Mouse (Mus musculus): ENCODE measurements around the gene Znhit6. TPM values are rescaled to one million over a fixed set of nuclear protein-coding genes. Genes with fewer than 3 reads are reported as not detected.
A peak's percentile ranks its signal among the peaks of the same experiment; 100 is the strongest.

Gene Znhit6
- polyA plus RNA-seq, 1 experiment = 65.7 TPM

DNA sequence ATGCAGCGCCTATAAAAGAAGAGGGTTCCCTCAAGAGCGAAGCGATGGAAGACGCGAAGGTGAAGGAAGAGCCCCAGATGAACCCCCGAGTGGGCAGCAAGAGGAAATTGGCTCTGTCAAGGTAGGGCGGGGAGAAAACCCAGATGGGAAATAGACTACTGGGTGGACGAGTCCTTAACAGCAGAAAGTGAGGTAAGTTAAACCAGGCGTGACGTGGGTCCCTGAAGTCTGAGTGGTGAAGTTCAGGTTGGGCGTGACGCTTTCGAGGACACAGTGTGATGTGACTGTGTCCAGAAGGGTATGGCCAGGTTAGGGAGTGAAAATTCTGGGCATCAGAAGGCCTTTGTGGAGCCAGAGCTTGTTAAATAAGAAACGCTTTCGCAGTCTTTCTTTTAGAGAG, 871 bp downstream of the Znhit6 start:
- Histone ChIP-seq H3K9ac (ENCODE audit: low read depth, poor library complexity, severe bottlenecking) (peak overlapping the region; percentile 53), H3K36me3 (ENCODE audit: control insufficient read depth, insufficient read depth, low read length, poor library complexity, severe bottlenecking) (peaks cover 17% of the 10 kb centered on the region), H3K27ac (ENCODE audit: insufficient read depth, low read length) (no peak overlapping the region), H3K4me1 (ENCODE audit: control insufficient read depth, insufficient read depth, low read length) (no peaks in the 10 kb centered on the region), H3K27me3 (ENCODE audit: control insufficient read depth, insufficient read depth, low read length, poor library complexity, severe bottlenecking) (no peaks in the 10 kb centered on the region), H3K4me3 (ENCODE audit: low read depth, low read length) (peak overlapping the region; percentile 89), H3K9me3 (replicated peaks; ENCODE audit: control insufficient read depth, insufficient read depth, low read length, poor library complexity, severe bottlenecking) (no peaks in the 10 kb centered on the region)
- TF ChIP-seq EP300 (IDR thresholded peaks at IDR 0.05; ENCODE audit: insufficient read depth, low read depth, low read length) = no peak
- TF ChIP-seq CTCF (IDR thresholded peaks at IDR 0.05; ENCODE audit: low read depth, low read length) = no peak
- TF ChIP-seq POLR2A (IDR thresholded peaks at IDR 0.05; ENCODE audit: insufficient read depth, low read length) = no peak

- no peak overlapping the region for H3K4me3 ChIP-seq (ENCODE audit: low read depth, low read length)
- no peaks in the 10 kb centered on the region for H3K9me3 ChIP-seq (replicated peaks; ENCODE audit: control insufficient read depth, insufficient read depth, low read length, poor library complexity, severe bottlenecking)
- no peak overlapping the region for H3K9ac ChIP-seq (ENCODE audit: low read depth, poor library complexity, severe bottlenecking)
- peaks cover 53% of the 10 kb centered on the region for H3K36me3 ChIP-seq (ENCODE audit: control insufficient read depth, insufficient read depth, low read length, poor library complexity, severe bottlenecking)
- H3K27ac ChIP-seq (ENCODE audit: insufficient read depth, low read length) = no peak overlapping the region
- TF ChIP-seq EP300 (IDR thresholded peaks at IDR 0.05; ENCODE audit: insufficient read depth, low read depth, low read length) (no peak), CTCF (IDR thresholded peaks at IDR 0.05; ENCODE audit: low read depth, low read length) (no peak), POLR2A (IDR thresholded peaks at IDR 0.05; ENCODE audit: insufficient read depth, low read length) (no peak)
- no peaks in the 10 kb centered on the region for H3K4me1 ChIP-seq (ENCODE audit: control insufficient read depth, insufficient read depth, low read length)
- no peaks in the 10 kb centered on the region for H3K27me3 ChIP-seq (ENCODE audit: control insufficient read depth, insufficient read depth, low read length, poor library complexity, severe bottlenecking)
Measured at GRCm38 (mm10) chr3:145583043-145583442, 7.0 kb downstream of the Znhit6 start.

GRCm38 (mm10) chr3:145583522-145584200, 7.7 kb downstream of the Znhit6 start:
- peaks cover 50% of the 10 kb centered on the region for H3K36me3 ChIP-seq (ENCODE audit: control insufficient read depth, insufficient read depth, low read length, poor library complexity, severe bottlenecking)
- no peak for TF ChIP-seq POLR2A (IDR thresholded peaks at IDR 0.05; ENCODE audit: insufficient read depth, low read length)
- TF ChIP-seq CTCF (IDR thresholded peaks at IDR 0.05; ENCODE audit: low read depth, low read length) = no peak
- TF ChIP-seq EP300 (IDR thresholded peaks at IDR 0.05; ENCODE audit: insufficient read depth, low read depth, low read length) = no peak

DNA sequence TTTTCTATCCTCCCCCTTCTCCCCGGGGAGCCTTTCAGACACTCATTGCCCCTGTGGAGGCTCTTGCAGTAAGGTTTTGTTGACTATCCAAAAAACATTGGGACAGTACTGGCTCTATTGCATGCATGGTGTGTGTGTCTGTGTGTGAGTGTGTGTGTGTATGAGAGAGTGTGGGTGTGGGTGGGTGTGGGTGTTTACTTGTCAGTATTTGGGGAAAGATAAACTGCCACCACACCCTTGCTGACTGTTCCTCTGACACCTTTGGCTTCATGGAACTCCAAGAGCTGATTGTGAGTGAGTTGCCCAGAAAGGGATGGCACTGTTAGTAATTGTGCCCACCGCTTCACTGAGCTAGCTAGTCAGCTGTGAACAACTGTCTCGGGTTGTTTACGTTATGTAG, 14.6 kb downstream of the Znhit6 start:
- Histone ChIP-seq H3K9me3 (replicated peaks; ENCODE audit: control insufficient read depth, insufficient read depth, low read length, poor library complexity, severe bottlenecking) (no peaks in the 10 kb centered on the region), H3K9ac (ENCODE audit: low read depth, poor library complexity, severe bottlenecking) (no peak overlapping the region), H3K4me3 (ENCODE audit: low read depth, low read length) (no peak overlapping the region), H3K4me1 (ENCODE audit: control insufficient read depth, insufficient read depth, low read length) (no peaks in the 10 kb centered on the region), H3K27me3 (ENCODE audit: control insufficient read depth, insufficient read depth, low read length, poor library complexity, severe bottlenecking) (no peaks in the 10 kb centered on the region), H3K27ac (ENCODE audit: insufficient read depth, low read length) (no peak overlapping the region), H3K36me3 (ENCODE audit: control insufficient read depth, insufficient read depth, low read length, poor library complexity, severe bottlenecking) (peaks cover 36% of the 10 kb centered on the region)
- TF ChIP-seq CTCF (IDR thresholded peaks at IDR 0.05; ENCODE audit: low read depth, low read length) (no peak), POLR2A (IDR thresholded peaks at IDR 0.05; ENCODE audit: insufficient read depth, low read length) (no peak), EP300 (IDR thresholded peaks at IDR 0.05; ENCODE audit: insufficient read depth, low read depth, low read length) (no peak)

More at GRCm38 (mm10) chr3:145583522-145584200, 7.7 kb downstream of the Znhit6 start:
- no peak overlapping the region for H3K4me3 ChIP-seq (ENCODE audit: low read depth, low read length)
- no peaks in the 10 kb centered on the region for H3K9me3 ChIP-seq (replicated peaks; ENCODE audit: control insufficient read depth, insufficient read depth, low read length, poor library complexity, severe bottlenecking)
- H3K27me3 ChIP-seq (ENCODE audit: control insufficient read depth, insufficient read depth, low read length, poor library complexity, severe bottlenecking) = no peaks in the 10 kb centered on the region
- H3K4me1 ChIP-seq (ENCODE audit: control insufficient read depth, insufficient read depth, low read length) = no peaks in the 10 kb centered on the region
- H3K27ac ChIP-seq (ENCODE audit: insufficient read depth, low read length) = no peak overlapping the region
- H3K9ac ChIP-seq (ENCODE audit: low read depth, poor library complexity, severe bottlenecking) = no peak overlapping the region

DNA sequence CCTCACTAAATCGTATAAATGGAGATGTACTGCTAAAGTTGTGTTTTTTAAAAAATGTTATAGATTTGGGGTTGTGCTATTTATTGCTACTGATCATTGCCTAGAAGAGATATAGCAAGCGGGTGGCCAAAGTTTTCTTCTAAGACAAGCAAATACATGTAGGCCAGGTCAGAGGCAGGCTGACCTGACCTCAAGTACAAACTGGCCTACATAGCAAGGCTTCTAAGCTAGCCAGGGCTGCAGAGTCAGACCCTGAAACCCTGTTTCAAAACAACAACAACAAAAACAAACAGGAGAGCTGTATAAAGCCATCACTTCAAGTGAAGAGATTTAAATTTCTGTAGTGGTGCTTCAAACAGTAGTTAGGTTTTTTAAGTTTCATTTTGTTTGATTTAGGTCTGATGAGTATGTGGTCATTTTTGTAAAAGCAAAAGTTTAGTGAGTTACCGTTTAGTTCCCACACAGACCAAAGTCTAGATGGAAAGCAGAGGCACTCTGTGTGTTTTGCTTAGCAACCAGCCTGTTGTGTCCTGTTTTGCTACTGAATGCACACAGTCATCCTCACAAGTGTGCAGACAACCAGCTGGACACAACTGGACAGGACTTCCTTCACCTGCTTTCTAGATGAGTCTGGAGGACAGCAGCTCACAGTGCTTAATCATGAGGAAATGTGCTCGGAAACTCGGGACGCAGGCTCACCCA, 16.0 kb downstream of the Znhit6 start:
- no peak for TF ChIP-seq EP300 (IDR thresholded peaks at IDR 0.05; ENCODE audit: insufficient read depth, low read depth, low read length)
- no peak for TF ChIP-seq CTCF (IDR thresholded peaks at IDR 0.05; ENCODE audit: low read depth, low read length)
- no peak for TF ChIP-seq POLR2A (IDR thresholded peaks at IDR 0.05; ENCODE audit: insufficient read depth, low read length)
- peaks cover 30% of the 10 kb centered on the region for H3K36me3 ChIP-seq (ENCODE audit: control insufficient read depth, insufficient read depth, low read length, poor library complexity, severe bottlenecking)
- H3K4me3 ChIP-seq (ENCODE audit: low read depth, low read length) = no peak overlapping the region
- H3K4me1 ChIP-seq (ENCODE audit: control insufficient read depth, insufficient read depth, low read length) = no peaks in the 10 kb centered on the region
- no peak overlapping the region for H3K27ac ChIP-seq (ENCODE audit: insufficient read depth, low read length)
- no peak overlapping the region for H3K9ac ChIP-seq (ENCODE audit: low read depth, poor library complexity, severe bottlenecking)
- H3K9me3 ChIP-seq (replicated peaks; ENCODE audit: control insufficient read depth, insufficient read depth, low read length, poor library complexity, severe bottlenecking) = no peaks in the 10 kb centered on the region
- no peaks in the 10 kb centered on the region for H3K27me3 ChIP-seq (ENCODE audit: control insufficient read depth, insufficient read depth, low read length, poor library complexity, severe bottlenecking)

GRCm38 (mm10) chr3:145595354-145595753, 19.3 kb downstream of the Znhit6 start:
- H3K27ac ChIP-seq (ENCODE audit: insufficient read depth, low read length) = no peak overlapping the region
- TF ChIP-seq CTCF (IDR thresholded peaks at IDR 0.05; ENCODE audit: low read depth, low read length) (no peak), POLR2A (IDR thresholded peaks at IDR 0.05; ENCODE audit: insufficient read depth, low read length) (no peak), EP300 (IDR thresholded peaks at IDR 0.05; ENCODE audit: insufficient read depth, low read depth, low read length) (no peak)
- no peak overlapping the region for H3K9ac ChIP-seq (ENCODE audit: low read depth, poor library complexity, severe bottlenecking)
- H3K36me3 ChIP-seq (ENCODE audit: control insufficient read depth, insufficient read depth, low read length, poor library complexity, severe bottlenecking) = peaks cover 29% of the 10 kb centered on the region
- no peaks in the 10 kb centered on the region for H3K4me1 ChIP-seq (ENCODE audit: control insufficient read depth, insufficient read depth, low read length)
- no peaks in the 10 kb centered on the region for H3K27me3 ChIP-seq (ENCODE audit: control insufficient read depth, insufficient read depth, low read length, poor library complexity, severe bottlenecking)
- no peaks in the 10 kb centered on the region for H3K9me3 ChIP-seq (replicated peaks; ENCODE audit: control insufficient read depth, insufficient read depth, low read length, poor library complexity, severe bottlenecking)
- no peak overlapping the region for H3K4me3 ChIP-seq (ENCODE audit: low read depth, low read length)
